Mouse (Mus musculus): ENCODE measurements at regions not wholly inside any gene's neighbourhood (a gene's known extent, or its start where the extent isn't known, plus 50 kb on each side); places are given as distances from the start of the nearest gene placed in this dataset.

DNA sequence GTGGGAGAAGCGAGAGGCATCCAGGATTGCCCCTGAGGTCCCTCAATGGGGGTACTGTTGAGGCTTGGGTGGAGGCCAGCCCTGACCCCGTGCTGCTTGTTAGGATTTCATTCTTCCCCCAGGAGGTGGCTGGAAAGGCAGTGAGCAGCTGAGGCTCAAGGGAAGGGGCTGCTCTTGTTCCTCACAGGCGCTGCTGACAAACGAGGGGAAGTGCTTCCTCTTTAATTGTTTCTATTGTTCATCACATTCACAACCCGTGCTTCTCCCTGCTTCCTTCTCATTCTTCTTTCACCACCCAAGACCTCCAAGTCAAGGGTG, 135.3 kb upstream of the Map3k1 start:
- TF ChIP-seq CTCF (IDR thresholded peaks at IDR 0.05; ENCODE audit: extremely low read depth, insufficient read depth, insufficient read length, insufficient replicate concordance) (no peak), POLR2A (IDR thresholded peaks at IDR 0.05; ENCODE audit: low read depth, low read length) (no peak)

Measured in spleen, adult 2 months (tissue).